Mouse (Mus musculus): Measurements from ENCODE around the gene Thumpd2.

Gene Thumpd2

DNA sequence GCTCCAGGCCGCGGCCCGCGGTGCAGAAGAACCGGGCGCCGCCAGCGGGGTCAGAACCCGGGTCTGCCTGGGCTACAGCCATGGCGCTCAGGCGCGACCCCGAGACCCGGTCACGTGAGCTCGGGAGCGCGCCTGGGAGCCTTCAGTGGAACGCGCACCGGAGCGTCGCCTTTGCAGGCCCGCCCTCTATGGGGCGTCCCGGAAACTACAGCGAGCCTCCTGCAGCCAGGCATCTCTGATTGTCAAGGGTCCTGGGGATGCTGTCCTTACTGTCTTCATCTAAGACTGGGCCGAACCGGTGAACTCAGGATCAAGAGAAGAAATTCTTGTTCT lies at the start of gene Thumpd2:
Gene Thumpd2 (minus strand): TSS at position 104 of the 333 bp plus-strand sequence.
- DNase-seq (ENCODE audit: low read depth, low spot score), result peak; percentile 94

DNA sequence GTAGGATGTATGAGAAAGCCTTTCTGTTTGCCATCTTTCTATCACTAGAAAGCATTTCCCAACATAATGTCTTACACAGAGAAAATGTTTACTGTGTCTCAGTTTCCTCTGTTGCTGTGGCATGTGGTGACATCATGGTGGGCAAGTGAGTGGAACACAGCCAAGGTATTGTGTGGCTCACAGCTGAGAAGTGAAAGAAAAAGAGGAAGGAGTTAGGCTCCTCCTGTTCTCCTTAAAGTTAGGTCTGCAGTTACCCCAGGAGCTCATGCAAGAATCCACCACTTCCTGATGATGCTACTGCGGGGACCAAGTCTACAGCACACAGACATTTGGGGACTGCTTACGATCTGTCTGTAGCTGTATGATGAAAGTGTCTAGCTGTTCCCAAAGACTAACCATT lies 39.4 kb upstream of the Thumpd2 start:
- DNase-seq (ENCODE audit: low read depth, low spot score), result no peak

DNA sequence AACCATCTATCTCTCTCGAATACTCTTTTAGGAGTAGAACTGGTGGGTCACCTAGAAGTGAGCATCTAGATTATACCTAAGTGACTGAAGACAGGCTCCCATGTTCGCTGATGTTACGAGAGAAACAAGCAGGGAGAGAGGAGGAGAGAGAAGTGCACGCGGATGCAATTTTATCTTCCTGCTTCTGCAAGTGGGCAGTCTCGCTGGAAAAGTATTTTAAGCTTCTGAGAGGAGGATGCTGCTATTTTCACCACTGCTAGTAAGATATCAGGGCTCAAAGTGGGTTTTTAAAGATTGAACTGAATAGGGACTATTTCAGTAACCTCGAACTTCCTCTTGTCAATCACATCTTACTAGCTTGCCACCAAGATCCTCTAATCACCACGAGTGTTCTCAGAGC lies 38.0 kb upstream of the Thumpd2 start:
- DNase-seq (ENCODE audit: low read depth, low spot score), result no peak

DNA sequence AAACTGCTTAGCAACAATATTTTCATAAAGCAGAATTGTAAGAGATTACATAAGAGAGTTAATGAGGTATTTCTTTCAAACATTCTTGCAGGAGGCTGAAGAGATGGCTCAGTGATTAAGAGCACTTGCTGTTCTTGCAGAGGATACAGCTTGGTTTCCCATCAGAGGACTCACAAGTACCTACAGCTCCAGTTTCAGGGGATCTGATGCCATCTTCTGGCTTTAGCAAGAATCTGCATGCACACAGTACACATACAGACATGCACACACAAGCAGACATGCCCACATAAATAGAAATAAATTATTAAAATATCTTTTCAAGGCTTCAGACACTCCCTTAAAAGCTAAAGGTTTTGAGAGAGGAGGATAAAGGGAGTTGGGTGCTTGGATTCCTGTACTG lies 33.6 kb upstream of the Thumpd2 start:
- DNase-seq (ENCODE audit: low read depth, low spot score), result peak; percentile 2

DNA sequence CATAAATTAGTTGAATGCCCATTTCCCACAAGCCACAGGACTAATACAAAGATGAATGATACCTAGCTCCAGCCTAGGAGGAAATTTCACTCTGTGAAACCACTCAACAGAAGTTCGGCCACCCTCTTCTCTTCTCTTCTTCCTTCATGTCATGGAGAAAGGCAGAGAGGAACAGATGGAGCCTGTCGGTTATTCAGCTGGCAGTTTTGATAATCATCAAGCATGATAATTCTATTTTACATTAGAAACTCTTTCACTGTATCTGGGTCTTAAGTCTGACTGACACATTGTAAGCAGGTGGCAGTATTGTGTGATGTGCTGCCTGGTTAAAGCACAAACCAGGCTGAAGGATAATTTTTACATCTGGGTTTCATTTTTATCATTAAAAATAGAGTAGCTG lies 31.6 kb upstream of the Thumpd2 start:
- no peak for DNase-seq (ENCODE audit: low read depth, low spot score)

GRCm38 (mm10) chr17:81092794-81093193 lies 27.9 kb upstream of the Thumpd2 start:
- no peak for DNase-seq (ENCODE audit: low read depth, low spot score)

- DNase-seq (ENCODE audit: low read depth, low spot score), result no peak
These were observed 24.0 kb upstream of the Thumpd2 start for GRCm38 (mm10) chr17:81088866-81089265.

DNA sequence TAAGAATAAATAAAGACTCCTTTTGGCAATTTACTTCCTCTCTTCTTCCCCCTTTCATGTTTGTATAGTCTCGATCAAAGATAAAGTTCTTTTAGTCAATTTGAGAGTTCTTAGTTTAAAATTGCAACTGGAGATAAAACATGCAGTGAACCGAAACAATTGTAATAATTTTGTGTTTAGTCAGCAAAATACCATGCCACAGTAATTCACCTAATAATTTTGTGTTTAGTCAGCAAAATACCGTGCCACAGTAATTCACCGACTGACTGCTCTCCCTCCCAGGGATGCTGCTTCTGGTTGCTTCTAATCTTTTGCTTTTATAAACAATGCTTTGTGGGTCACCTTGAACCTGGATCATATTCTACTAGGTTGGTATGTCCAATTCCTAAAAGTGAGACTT lies 22.9 kb upstream of the Thumpd2 start:
- no peak for DNase-seq (ENCODE audit: low read depth, low spot score)

- peak; percentile 36 for DNase-seq (ENCODE audit: low read depth, low spot score)
These were observed 453 bp downstream of the Thumpd2 start for GRCm38 (mm10) chr17:81064279-81064978.

DNA sequence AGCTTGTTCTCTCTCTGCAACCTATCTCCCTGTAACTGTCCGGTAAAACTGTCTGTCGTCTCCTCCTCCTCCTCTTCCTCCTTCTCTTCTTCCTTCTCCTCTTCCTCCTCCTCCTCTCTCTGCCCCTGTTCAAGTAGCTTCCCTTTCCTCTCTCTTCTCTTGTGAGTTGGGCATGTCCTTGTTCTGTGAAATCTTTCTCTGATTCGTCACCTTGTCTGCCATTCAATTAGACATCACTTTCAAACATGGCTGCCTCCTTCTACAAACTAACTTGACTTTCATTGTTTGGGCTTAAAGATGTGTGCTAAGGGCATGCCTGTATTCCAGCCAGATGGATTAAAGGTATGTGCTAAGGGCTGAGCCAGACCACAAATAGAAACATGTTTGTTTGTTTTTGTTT lies 1.5 kb downstream of the Thumpd2 start:
- peak; percentile 38 for DNase-seq (ENCODE audit: low read depth, low spot score)

- no peak for DNase-seq (ENCODE audit: low read depth, low spot score)
These were observed 2.5 kb downstream of the Thumpd2 start for GRCm38 (mm10) chr17:81062349-81062871.

GRCm38 (mm10) chr17:81056796-81057381 lies 8.0 kb downstream of the Thumpd2 start:
- no peak for DNase-seq (ENCODE audit: low read depth, low spot score)

GRCm38 (mm10) chr17:81056035-81056434 lies 8.8 kb downstream of the Thumpd2 start:
- DNase-seq (ENCODE audit: low read depth, low spot score), result no peak

GRCm38 (mm10) chr17:81055522-81055921 lies 9.4 kb downstream of the Thumpd2 start:
- DNase-seq (ENCODE audit: low read depth, low spot score), result no peak

- DNase-seq (ENCODE audit: low read depth, low spot score), result no peak
These were observed 11.6 kb downstream of the Thumpd2 start for GRCm38 (mm10) chr17:81053274-81053673.

DNA sequence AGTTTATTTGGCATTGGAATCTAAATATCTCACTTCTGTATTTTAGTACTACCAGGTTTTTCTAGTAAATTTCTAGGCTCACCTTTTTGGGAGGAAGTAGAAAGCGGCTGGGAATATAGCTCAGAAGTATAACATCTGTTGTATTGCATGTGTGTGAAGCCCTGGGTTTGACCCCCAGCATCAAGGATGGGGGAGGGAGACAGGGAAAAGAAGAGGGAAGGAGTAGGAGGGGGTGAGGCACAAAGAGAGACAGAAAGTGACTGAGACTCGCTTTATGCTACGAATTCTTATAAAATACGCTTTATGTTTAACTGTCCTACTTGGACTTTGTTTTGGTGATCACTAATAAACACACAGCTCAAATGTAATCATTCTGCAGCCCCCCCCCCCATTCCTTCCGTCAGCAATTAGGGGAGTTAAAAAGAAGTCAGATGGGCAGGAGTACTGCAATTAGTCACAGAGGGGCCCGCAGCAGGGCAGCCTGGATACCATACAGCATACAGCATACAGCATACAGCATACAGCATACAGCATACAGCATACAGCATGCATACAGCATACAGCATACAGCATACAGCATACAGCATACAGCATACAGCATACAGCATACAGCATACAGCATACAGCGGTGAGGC lies 16.8 kb downstream of the Thumpd2 start:
- no peak for DNase-seq (ENCODE audit: low read depth, low spot score)

- DNase-seq (ENCODE audit: low read depth, low spot score), result peak; percentile 81
These were observed 19.2 kb downstream of the Thumpd2 start for GRCm38 (mm10) chr17:81045525-81046150.

DNA sequence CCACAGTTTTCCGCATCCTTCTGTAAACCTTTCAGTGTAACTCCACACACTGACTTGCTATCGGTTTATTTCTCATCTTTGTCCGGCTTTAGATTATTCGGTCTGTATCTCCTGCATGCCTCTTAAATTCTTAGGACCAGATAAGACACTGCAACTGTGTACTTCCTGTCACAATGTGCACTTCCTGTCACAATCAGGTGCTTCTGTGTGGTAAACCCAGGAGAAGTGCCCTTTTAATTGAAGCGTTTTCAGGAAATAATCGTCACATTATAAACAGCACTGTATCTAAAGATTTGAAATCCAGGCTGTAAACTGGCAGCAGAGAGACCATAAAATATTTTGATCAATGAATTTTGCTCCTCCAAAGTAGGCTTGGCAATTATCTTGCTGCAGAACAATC lies 19.8 kb downstream of the Thumpd2 start:
- DNase-seq (ENCODE audit: low read depth, low spot score), result peak; percentile 39

- DNase-seq (ENCODE audit: low read depth, low spot score), result no peak
These were observed 20.5 kb downstream of the Thumpd2 start for GRCm38 (mm10) chr17:81044356-81044755.

- DNase-seq (ENCODE audit: low read depth, low spot score), result no peak
These were observed 23.2 kb downstream of the Thumpd2 start for GRCm38 (mm10) chr17:81041662-81042061.

DNA sequence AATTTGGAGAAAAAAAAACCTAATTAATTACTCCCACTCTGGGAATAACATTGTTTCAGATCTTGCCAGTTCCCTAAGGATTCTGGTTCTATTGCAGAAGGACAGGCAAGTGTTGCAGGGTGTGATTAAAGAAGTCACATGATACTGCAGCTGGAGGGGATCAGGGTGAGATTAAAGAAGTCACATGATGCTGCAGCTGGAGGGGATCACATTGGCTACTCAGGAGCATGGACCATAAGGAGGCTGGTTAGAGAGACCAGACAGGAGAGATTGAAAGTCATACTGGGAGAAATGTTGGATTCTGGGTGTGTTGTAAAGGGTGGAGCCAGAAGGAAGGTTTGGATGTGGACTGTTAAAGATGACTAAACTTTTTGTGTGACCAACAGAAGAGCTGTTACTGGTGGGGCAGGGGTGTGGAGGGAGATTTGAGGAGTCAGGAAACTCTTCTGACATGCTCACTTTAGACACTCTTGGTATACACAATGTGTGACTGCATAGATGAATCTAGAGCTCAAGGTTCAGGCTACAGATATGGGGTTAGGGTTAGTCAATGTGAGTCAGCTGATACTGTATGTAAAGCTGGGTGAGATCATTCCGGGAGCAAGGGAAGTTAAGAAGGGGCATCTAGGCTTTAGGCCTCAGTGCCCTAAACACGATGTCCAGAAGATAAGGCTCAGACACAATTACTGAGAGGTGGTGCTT lies 26.0 kb downstream of the Thumpd2 start:
- no peak for DNase-seq (ENCODE audit: low read depth, low spot score)

DNA sequence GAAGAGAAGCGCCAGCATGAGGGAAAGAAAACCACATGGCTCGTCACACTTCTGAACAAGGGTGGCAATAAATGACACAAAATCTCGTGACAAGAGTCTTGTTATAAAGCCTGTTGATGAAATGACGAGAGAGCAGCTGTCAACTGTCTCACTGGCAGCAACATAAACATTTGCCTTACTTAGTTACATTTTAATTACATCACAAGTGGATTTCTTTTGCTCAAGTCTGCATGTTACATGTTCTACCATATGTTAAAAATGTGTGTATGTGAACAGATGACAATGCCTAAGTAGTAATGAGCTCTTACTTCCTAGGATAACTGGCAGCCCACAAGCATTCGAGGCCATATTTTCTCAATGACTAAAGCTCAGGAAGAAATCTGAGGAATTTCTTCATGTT lies 29.5 kb downstream of the Thumpd2 start:
- no peak for DNase-seq (ENCODE audit: low read depth, low spot score)

Measured in CD4-positive, CD25-positive, alpha-beta regulatory T cell, adult 2 months (primary cell).